Mouse (Mus musculus) megakaryocyte, embryonic 14.5 days (primary cell): ENCODE measurements around the gene Ralgds. TPM values are rescaled to one million over a fixed set of nuclear protein-coding genes. Genes with fewer than 3 reads are reported as not detected.

ENCODE experiments used
- H3K27me3 ChIP-seq: replicated peaks from 2 replicates; pipeline ENCODE3; 2012; ENCODE audit warnings: inconsistent platforms
- H3K36me3 ChIP-seq: replicated peaks from 2 replicates; pipeline ENCODE3; 2012; ENCODE audit warnings: low read length, inconsistent platforms, mixed read lengths
- H3K4me1 ChIP-seq: 2 replicates; pipeline ENCODE4 v1.6.1; 2012; ENCODE audit warnings: inconsistent platforms
- H3K4me3 ChIP-seq: replicated peaks from 2 replicates; pipeline ENCODE3; 2012; ENCODE audit warnings: moderate library complexity, mild to moderate bottlenecking, inconsistent platforms
- H3K9me3 ChIP-seq: 2 replicates; pipeline ENCODE4 v1.6.1; 2012; ENCODE audit warnings: inconsistent platforms
- FLI1 ChIP-seq: IDR thresholded peaks from 2 replicates; pipeline ENCODE4 v1.6.1; 2012; ENCODE audit warnings: low read length, inconsistent platforms, mixed read lengths
- GATA1 ChIP-seq: IDR thresholded peaks from 3 replicates; pipeline ENCODE4 v1.6.1; 2012; ENCODE audit warnings: mixed read lengths, low read length, inconsistent platforms, borderline replicate concordance
- polyA plus RNA-seq: library from polyadenylated mRNA; stranded (reverse); fragments of >175 nt; gene quantifications from 2 replicates; pipeline ENCODE4 v1.2.3, GENCODE M21; 2012; ENCODE audit warnings: low replicate concordance; ENCODE audit not compliant: insufficient read depth

Gene Ralgds
- polyA plus RNA-seq, 1 experiment, result 6.7 TPM

- Histone ChIP-seq H3K27me3 (peaks cover 13% of the 10 kb centered on the region), H3K4me1 (no peaks in the 10 kb centered on the region), H3K4me3 (no peak overlapping the region), H3K9me3 (no peaks in the 10 kb centered on the region), H3K36me3 (no peaks in the 10 kb centered on the region)
- TF ChIP-seq FLI1 (no peak), GATA1 (no peak)
Measured at GRCm38 (mm10) chr2:28479208-28480204, 33.4 kb upstream of the Ralgds start.

GRCm38 (mm10) chr2:28483861-28484260, 29.1 kb upstream of the Ralgds start:
- Histone ChIP-seq H3K27me3 (peaks cover 18% of the 10 kb centered on the region), H3K9me3 (no peaks in the 10 kb centered on the region), H3K4me3 (no peak overlapping the region), H3K4me1 (no peaks in the 10 kb centered on the region), H3K36me3 (no peaks in the 10 kb centered on the region)
- TF ChIP-seq GATA1 (no peak), FLI1 (no peak)

- H3K9me3 ChIP-seq, result no peaks in the 10 kb centered on the region
- peaks cover 20% of the 10 kb centered on the region for H3K27me3 ChIP-seq
- no peak overlapping the region for H3K4me3 ChIP-seq
- H3K36me3 ChIP-seq, result no peaks in the 10 kb centered on the region
- TF ChIP-seq FLI1 (no peak), GATA1 (no peak)
- peaks cover 29% of the 10 kb centered on the region for H3K4me1 ChIP-seq
Measured at GRCm38 (mm10) chr2:28494521-28494920, 18.4 kb upstream of the Ralgds start.

GRCm38 (mm10) chr2:28495207-28495756, 17.6 kb upstream of the Ralgds start:
- Histone ChIP-seq H3K27me3 (peaks cover 20% of the 10 kb centered on the region), H3K36me3 (no peaks in the 10 kb centered on the region), H3K4me1 (peaks cover 29% of the 10 kb centered on the region), H3K9me3 (no peaks in the 10 kb centered on the region), H3K4me3 (peak overlapping the region; percentile 31)
- TF ChIP-seq GATA1, result no peak
- TF ChIP-seq FLI1, result no peak

GRCm38 (mm10) chr2:28495801-28496595, 16.9 kb upstream of the Ralgds start:
- Histone ChIP-seq H3K4me1 (peaks cover 29% of the 10 kb centered on the region), H3K9me3 (no peaks in the 10 kb centered on the region)
- no peak for TF ChIP-seq GATA1
- TF ChIP-seq FLI1, result no peak

GRCm38 (mm10) chr2:28496671-28497070, 16.3 kb upstream of the Ralgds start, which contains the start of gene Gbgt1:
Gbgt1 (plus strand) TSS chr2:28496891.
- no peaks in the 10 kb centered on the region for H3K36me3 ChIP-seq
- peak within 1 kb of the TSS; percentile 30 for H3K4me3 ChIP-seq
- no peak for TF ChIP-seq GATA1
- peaks cover 27% of the 10 kb centered on the region for H3K27me3 ChIP-seq
- no peaks in the 10 kb centered on the region for H3K9me3 ChIP-seq
- H3K4me1 ChIP-seq, result peaks cover 29% of the 10 kb centered on the region

More at GRCm38 (mm10) chr2:28495801-28496595, 16.9 kb upstream of the Ralgds start:
- no peaks in the 10 kb centered on the region for H3K36me3 ChIP-seq
- H3K27me3 ChIP-seq, result peaks cover 24% of the 10 kb centered on the region
- H3K4me3 ChIP-seq, result no peak overlapping the region

- TF ChIP-seq GATA1 (no peak), FLI1 (no peak)
- Histone ChIP-seq H3K9me3 (no peaks in the 10 kb centered on the region), H3K4me3 (peak overlapping the region; percentile 30), H3K36me3 (no peaks in the 10 kb centered on the region), H3K27me3 (peaks cover 33% of the 10 kb centered on the region), H3K4me1 (peaks cover 29% of the 10 kb centered on the region)
Measured at GRCm38 (mm10) chr2:28497561-28497960, 15.4 kb upstream of the Ralgds start.

- Histone ChIP-seq H3K4me3 (no peak overlapping the region), H3K9me3 (no peaks in the 10 kb centered on the region), H3K4me1 (peaks cover 29% of the 10 kb centered on the region), H3K36me3 (no peaks in the 10 kb centered on the region), H3K27me3 (peaks cover 40% of the 10 kb centered on the region)
- TF ChIP-seq FLI1 (no peak), GATA1 (no peak)
Measured at GRCm38 (mm10) chr2:28498431-28498830, 14.5 kb upstream of the Ralgds start.

- no peaks in the 10 kb centered on the region for H3K9me3 ChIP-seq
- peaks cover 6% of the 10 kb centered on the region; the same call in 1 of the 2 replicates for H3K4me1 ChIP-seq
- TF ChIP-seq FLI1 (no peak), GATA1 (no peak)
- no peaks in the 10 kb centered on the region for H3K36me3 ChIP-seq
- H3K4me3 ChIP-seq, result no peak overlapping the region
- peaks cover 55% of the 10 kb centered on the region for H3K27me3 ChIP-seq
Measured at GRCm38 (mm10) chr2:28502987-28503386, 9.9 kb upstream of the Ralgds start.

- H3K4me1 ChIP-seq, result no peaks in the 10 kb centered on the region
- H3K9me3 ChIP-seq, result no peaks in the 10 kb centered on the region
- H3K36me3 ChIP-seq, result no peaks in the 10 kb centered on the region
- peaks cover 59% of the 10 kb centered on the region for H3K27me3 ChIP-seq
- TF ChIP-seq FLI1 (no peak), GATA1 (no peak)
- no peak overlapping the region for H3K4me3 ChIP-seq
Measured at GRCm38 (mm10) chr2:28504676-28505075, 8.2 kb upstream of the Ralgds start.
